16 mouse cellular contexts compared by ENCODE assay signal in the genomic region with DNA sequence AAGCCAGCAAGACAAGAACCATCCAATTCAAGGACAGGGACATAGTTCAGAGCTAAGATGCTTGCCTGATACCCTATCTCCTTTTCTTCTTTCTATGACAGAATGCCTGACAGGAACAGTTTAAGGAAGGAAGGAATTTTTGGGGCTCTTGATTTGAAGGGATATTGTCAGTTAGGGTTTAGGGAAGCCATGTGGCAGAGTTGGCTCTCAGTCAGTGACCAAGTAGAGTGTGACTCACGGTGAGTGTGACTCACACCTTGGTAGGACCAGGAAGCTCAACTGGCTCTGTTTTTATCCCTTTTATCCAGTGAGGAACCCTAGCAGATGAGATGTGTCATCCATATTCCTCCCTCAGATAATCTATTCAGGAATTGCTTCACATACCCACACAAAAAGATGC.
DNase-seq lines count a peak whose midpoint lies in the region; ATAC-seq and TF ChIP-seq lines count a peak whose summit lies in the region.
"Had no signal": no experiment of that assay in that cellular context is flagged by ENCODE, and none has a peak within 500 bp of the region (broad histone marks: within the 10 kb centered on the region; RNA-seq: fewer than 3 reads in every experiment).

No protein-coding gene starts in this region.

- TF ChIP-seq CTCF in forebrain, postnatal 0 days (IDR thresholded peaks at IDR 0.05; ENCODE audit: low read depth) = no peak
- TF ChIP-seq CTCF in midbrain, postnatal 0 days (IDR thresholded peaks at IDR 0.05) = no peak

- no peak overlapping the region for H3K4me3 ChIP-seq in forebrain, embryonic 13.5 days
- no peak overlapping the region for H3K4me3 ChIP-seq in forebrain, postnatal 0 days (ENCODE audit: low read depth, low read length)
- no peak overlapping the region for H3K4me3 ChIP-seq in midbrain, embryonic 14.5 days (replicated peaks; ENCODE audit: low read depth, low read length)
- no peak overlapping the region for H3K4me3 ChIP-seq in midbrain, postnatal 0 days (ENCODE audit: low read depth, low read length)
- H3K4me3 ChIP-seq: embryonic facial prominence, embryonic 15.5 days; heart, adult 2 months; intestine, embryonic 15.5 days; lung, embryonic 15.5 days; neural tube, embryonic 12.5 days had no signal

- H3K9ac ChIP-seq in forebrain, embryonic 13.5 days = no peak overlapping the region
- H3K9ac ChIP-seq in forebrain, postnatal 0 days = no peak overlapping the region
- no peak overlapping the region for H3K9ac ChIP-seq in midbrain, embryonic 14.5 days (replicated peaks; ENCODE audit: low read length)
- H3K9ac ChIP-seq in midbrain, postnatal 0 days (replicated peaks; ENCODE audit: low read length, poor library complexity, severe bottlenecking) = no peak overlapping the region
- H3K9ac ChIP-seq: embryonic facial prominence, embryonic 15.5 days; intestine, embryonic 15.5 days; lung, embryonic 15.5 days; neural tube, embryonic 12.5 days had no signal

- H3K4me2 ChIP-seq in forebrain, embryonic 13.5 days = no peak overlapping the region
- no peak overlapping the region for H3K4me2 ChIP-seq in forebrain, postnatal 0 days (ENCODE audit: low read depth)
- no peak overlapping the region for H3K4me2 ChIP-seq in midbrain, embryonic 14.5 days (ENCODE audit: low read length)
- no peak overlapping the region for H3K4me2 ChIP-seq in midbrain, postnatal 0 days (ENCODE audit: low read depth, low read length, poor library complexity, severe bottlenecking)
- H3K4me2 ChIP-seq: embryonic facial prominence, embryonic 15.5 days; intestine, embryonic 15.5 days; lung, embryonic 15.5 days; neural tube, embryonic 12.5 days had no signal

- peaks cover 19% of the 10 kb centered on the region for H3K4me1 ChIP-seq in forebrain, embryonic 13.5 days
- peaks cover 9% of the 10 kb centered on the region for H3K4me1 ChIP-seq in forebrain, postnatal 0 days (ENCODE audit: insufficient read depth)
- H3K4me1 ChIP-seq in midbrain, embryonic 14.5 days (ENCODE audit: control insufficient read depth, insufficient read depth, low read length) = no peaks in the 10 kb centered on the region
- no peaks in the 10 kb centered on the region; the same call in 1 of the 2 replicates for H3K4me1 ChIP-seq in midbrain, postnatal 0 days (ENCODE audit: insufficient read depth, low read length)
- H3K4me1 ChIP-seq: neural tube, embryonic 12.5 days had no signal

- peak overlapping the region; percentile 60 for H3K27ac ChIP-seq in forebrain, embryonic 13.5 days
- no peak overlapping the region; the same call in 1 of the 2 replicates for H3K27ac ChIP-seq in forebrain, postnatal 0 days (ENCODE audit: low read depth, low read length)
- peak overlapping the region; percentile 52 for H3K27ac ChIP-seq in midbrain, embryonic 14.5 days (replicated peaks; ENCODE audit: low read depth, low read length)
- H3K27ac ChIP-seq in midbrain, postnatal 0 days (ENCODE audit: low read depth, low read length) = no peak overlapping the region
- H3K27ac ChIP-seq: embryonic facial prominence, embryonic 15.5 days; heart, adult 2 months; intestine, embryonic 15.5 days; lung, embryonic 15.5 days; neural tube, embryonic 12.5 days had no signal

- 73% methylated on average over 1 of the region's 1 CpGs for WGBS in forebrain, embryonic 13.5 days
- 36% methylated on average over 1 of the region's 1 CpGs for WGBS in forebrain, postnatal 0 days
- WGBS in midbrain, embryonic 14.5 days = 89% methylated on average over 1 of the region's 1 CpGs
- 85% methylated on average over 1 of the region's 1 CpGs for WGBS in midbrain, postnatal 0 days

- H3K9me3 ChIP-seq in forebrain, embryonic 13.5 days (replicated peaks) = no peaks in the 10 kb centered on the region
- H3K9me3 ChIP-seq in forebrain, postnatal 0 days (ENCODE audit: low read length) = no peaks in the 10 kb centered on the region
- no peaks in the 10 kb centered on the region for H3K9me3 ChIP-seq in midbrain, embryonic 14.5 days (ENCODE audit: control insufficient read depth, low read length)
- no peaks in the 10 kb centered on the region for H3K9me3 ChIP-seq in midbrain, postnatal 0 days (ENCODE audit: low read length)
- H3K9me3 ChIP-seq: embryonic facial prominence, embryonic 15.5 days; intestine, embryonic 15.5 days; lung, embryonic 15.5 days; neural tube, embryonic 12.5 days had no signal

- no peak for ATAC-seq in forebrain, embryonic 13.5 days
- ATAC-seq in forebrain, postnatal 0 days = no peak
- ATAC-seq in midbrain, embryonic 14.5 days (ENCODE audit: low FRiP score, low TSS enrichment) = no peak
- no peak for ATAC-seq in midbrain, postnatal 0 days (ENCODE audit: low FRiP score)
- ATAC-seq: intestine, embryonic 15.5 days had no signal

- no peak for DNase-seq in forebrain, postnatal 0 days
- DNase-seq in midbrain, embryonic 14.5 days = no peak
- no peak for DNase-seq in midbrain, postnatal 0 days (ENCODE audit: low spot score)
- peak; percentile 89 for DNase-seq in brain, adult 2 months (ENCODE audit: low read depth, low spot score)
- peak; percentile 40 for DNase-seq in telencephalon, adult 2 months (ENCODE audit: low read depth, low spot score)
- DNase-seq in kidney, postnatal 4 days = no peak
- DNase-seq: heart, adult 2 months; heart, postnatal 14 days; kidney, postnatal 14 days; liver had no signal

- H3K36me3 ChIP-seq in forebrain, embryonic 13.5 days (ENCODE audit: poor library complexity, severe bottlenecking) = no peaks in the 10 kb centered on the region
- no peaks in the 10 kb centered on the region for H3K36me3 ChIP-seq in forebrain, postnatal 0 days (ENCODE audit: insufficient read depth)
- H3K36me3 ChIP-seq in midbrain, embryonic 14.5 days (ENCODE audit: control insufficient read depth, insufficient read depth, low read length) = no peaks in the 10 kb centered on the region
- H3K36me3 ChIP-seq in midbrain, postnatal 0 days (ENCODE audit: insufficient read depth, low read length) = no peaks in the 10 kb centered on the region
- H3K36me3 ChIP-seq: embryonic facial prominence, embryonic 15.5 days; intestine, embryonic 15.5 days; lung, embryonic 15.5 days; neural tube, embryonic 12.5 days had no signal

- no peaks in the 10 kb centered on the region for H3K27me3 ChIP-seq in forebrain, embryonic 13.5 days
- H3K27me3 ChIP-seq in forebrain, postnatal 0 days (ENCODE audit: insufficient read depth, low read length) = no peaks in the 10 kb centered on the region
- H3K27me3 ChIP-seq in midbrain, embryonic 14.5 days (ENCODE audit: control insufficient read depth, insufficient read depth, low read length) = no peaks in the 10 kb centered on the region
- no peaks in the 10 kb centered on the region for H3K27me3 ChIP-seq in midbrain, postnatal 0 days (ENCODE audit: insufficient read depth, low read length)
- H3K27me3 ChIP-seq: CH12.LX; embryonic facial prominence, embryonic 15.5 days; intestine, embryonic 15.5 days; lung, embryonic 15.5 days; neural tube, embryonic 12.5 days had no signal

Comparison
In these comparisons a context has a peak if more than half of its experiments do, and no peak if none do; other contexts are left out.
1. H3K27ac ChIP-seq: peak in forebrain, embryonic 13.5 days (single experiment) and midbrain, embryonic 14.5 days (single experiment); none in forebrain, postnatal 0 days (single experiment) and midbrain, postnatal 0 days (single experiment).
2. DNase-seq: peak in brain, adult 2 months (single experiment) and telencephalon, adult 2 months (single experiment); none in forebrain, postnatal 0 days (single experiment), midbrain, embryonic 14.5 days (single experiment), midbrain, postnatal 0 days (single experiment) and kidney, postnatal 4 days (0 of 2).